Mouse (Mus musculus) left cerebral cortex, postnatal 36 days (tissue): ENCODE data around the gene Cd47. TPM values are rescaled to one million over a fixed set of nuclear protein-coding genes. Genes with fewer than 3 reads are reported as not detected.
A peak's percentile ranks its signal among the peaks of the same experiment; 100 is the strongest.

Experiments
- DNase-seq, 2 experiments: peaks; one replicate each; pipeline ENCODE4 v3.0.0; 2021 to 2022; ENCODE audit warnings: low spot score in 2 of 2, mixed read lengths in 1 of 2
- intact Hi-C: fragments of 180-260 bp; cut with DNase I; formaldehyde crosslinking; loops from one replicate; pipeline ENCODE4 v1.15.1; 2025
- total RNA-seq, 2 experiments: library from RNA; stranded (reverse); gene quantifications; 2 replicates each; pipeline ENCODE4 v1.2.3; 2021

Cd47 gene
- total RNA-seq, 2 experiments from 2014 or later = 234 to 245 TPM

DNA sequence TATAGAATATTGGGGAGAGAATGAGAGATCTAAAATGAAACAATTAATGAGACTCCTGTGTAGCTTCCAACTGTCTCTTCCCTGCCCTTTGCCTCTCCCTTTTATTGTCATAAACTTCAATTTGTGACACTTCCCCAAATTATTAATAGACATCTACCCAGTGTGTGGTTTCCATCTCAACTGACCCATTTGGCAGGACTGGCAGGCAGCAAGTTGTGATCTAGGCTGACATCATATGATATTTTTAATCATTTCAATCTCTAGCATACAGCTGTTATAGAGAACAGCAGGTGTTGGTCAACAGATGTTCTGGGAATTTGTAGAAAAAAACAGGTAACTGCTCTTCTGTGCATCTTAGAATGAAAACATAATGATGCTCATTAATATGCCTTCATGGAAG, 17.0 kb upstream of the Cd47 start:
- intact Hi-C loops = no loop called here
- no peak for DNase-seq

DNA sequence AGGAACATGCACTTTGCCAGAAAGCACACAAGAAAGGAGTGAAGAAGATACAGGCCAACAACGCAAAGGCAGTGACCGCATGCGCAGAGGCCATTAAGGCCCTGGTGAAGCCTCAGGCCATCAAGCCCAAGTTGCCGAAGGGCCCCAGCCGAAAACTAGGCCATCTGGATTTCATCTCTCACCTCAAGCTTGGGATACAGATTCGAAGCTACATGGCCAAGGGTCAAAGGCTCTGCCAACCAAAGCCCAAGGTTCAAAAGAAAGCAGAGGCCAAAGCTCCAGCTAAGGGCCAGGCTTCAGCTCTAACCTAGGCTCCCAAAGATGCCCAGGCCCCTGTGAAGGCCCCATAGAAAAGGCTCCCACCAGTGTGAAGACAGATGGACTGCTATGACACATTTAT, 14.2 kb upstream of the Cd47 start:
- DNase-seq = no peak
- intact Hi-C loops = no loop called here

DNA sequence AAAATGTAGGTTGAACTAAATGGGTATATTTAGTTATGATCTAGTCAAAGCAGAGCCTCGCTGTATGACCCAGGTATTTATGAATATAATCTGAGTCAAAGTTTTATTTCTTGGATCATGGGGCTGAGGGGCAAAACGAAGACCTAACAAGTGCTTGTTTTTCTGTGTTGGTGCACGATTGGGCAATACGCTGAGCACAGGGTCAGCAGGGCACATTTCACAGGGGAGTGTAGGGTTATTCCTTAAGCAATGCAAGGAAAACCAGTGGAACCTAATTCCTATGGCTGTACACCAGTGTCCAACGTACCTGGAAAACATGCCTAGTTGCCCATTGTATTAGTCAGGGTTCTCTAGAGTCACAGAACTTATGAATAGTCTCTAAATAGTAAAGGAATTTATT, 12.6 kb upstream of the Cd47 start:
- DNase-seq = no peak
- intact Hi-C loops = no loop called here

DNA sequence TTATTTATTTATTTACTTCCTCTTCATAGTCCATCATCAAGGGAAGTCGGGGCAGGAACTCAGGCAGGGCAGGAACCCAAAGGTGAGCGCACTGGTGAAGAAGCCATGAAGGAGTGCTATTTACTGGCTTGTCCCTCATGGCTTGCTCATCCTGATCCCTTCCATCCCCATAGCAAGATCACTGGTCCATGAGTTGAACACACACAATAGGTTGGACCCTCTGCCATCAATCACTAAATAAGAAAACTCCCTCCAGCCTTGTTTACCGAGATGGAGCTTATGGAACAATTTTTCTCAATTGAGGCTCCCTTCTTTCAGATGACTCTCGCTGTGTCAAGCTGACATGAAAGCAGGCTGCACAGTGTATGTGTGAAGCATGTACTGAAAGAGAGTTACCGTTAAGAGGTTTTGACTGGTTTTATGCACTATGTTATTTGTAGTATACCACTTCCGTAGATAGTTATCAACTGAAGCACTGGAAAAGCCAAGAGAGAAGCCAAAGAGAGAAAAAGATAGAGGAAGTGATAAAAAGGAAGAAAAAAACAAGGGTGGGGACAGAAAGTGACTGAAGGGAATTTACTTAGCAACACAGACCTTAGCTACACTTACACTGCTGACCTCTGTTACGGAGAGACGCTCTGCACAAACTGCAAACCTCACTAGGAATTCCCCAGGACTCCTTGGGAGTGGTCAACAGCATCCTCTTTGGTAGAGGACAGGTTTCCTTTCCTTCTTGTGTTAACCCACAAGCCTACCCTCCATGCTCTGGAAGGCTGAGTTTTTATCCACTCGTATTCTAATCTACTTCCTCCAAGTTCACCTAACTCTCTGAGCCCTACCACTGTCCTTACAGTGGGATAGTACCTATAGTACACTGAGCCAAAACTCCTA, 9.5 kb upstream of the Cd47 start:
- no peak for DNase-seq
- intact Hi-C loops = no loop called here

DNA sequence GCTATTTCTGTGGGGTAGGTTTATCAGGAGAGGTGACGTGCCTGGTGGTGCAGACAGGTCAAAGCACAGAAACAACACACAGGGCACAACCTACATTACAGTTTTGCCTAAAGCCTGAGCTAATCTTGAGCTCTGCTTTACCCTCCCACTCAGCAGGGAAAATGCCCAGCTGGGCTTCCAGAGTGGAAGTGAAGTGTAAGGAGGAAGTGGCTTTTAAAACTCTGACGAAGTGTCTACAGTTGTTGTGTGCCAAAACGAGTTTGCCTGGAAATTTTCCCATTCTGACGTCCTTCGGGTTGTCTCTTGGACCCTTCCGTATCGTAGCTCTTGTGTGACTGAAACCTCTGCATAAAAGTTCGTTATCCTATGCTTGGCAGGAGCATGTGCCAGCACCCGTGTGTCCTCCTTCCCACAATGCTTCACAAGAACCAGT, 7.9 kb upstream of the Cd47 start:
- intact Hi-C loops = no loop called here
- DNase-seq = no peak

DNA sequence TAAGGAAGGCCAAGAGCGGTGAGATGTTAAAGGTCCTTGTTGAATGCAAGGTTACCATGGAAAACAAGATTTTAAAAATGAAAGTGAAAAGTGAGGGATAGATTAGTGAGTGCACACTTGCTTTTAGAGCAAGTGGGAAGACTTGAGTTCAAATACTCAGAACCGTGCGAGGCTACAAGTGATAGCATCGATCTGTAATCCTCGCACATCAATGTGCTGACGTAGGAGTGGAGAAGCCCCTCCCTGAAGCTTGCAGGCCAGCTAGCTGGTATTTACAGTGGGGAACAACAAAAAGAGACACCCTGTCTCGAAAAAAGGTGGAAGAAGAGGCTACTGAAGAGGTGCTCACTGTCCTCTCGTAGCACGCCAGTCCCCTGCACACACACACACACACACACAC, 6.7 kb upstream of the Cd47 start:
- intact Hi-C loops = no loop called here
- no peak for DNase-seq

DNA sequence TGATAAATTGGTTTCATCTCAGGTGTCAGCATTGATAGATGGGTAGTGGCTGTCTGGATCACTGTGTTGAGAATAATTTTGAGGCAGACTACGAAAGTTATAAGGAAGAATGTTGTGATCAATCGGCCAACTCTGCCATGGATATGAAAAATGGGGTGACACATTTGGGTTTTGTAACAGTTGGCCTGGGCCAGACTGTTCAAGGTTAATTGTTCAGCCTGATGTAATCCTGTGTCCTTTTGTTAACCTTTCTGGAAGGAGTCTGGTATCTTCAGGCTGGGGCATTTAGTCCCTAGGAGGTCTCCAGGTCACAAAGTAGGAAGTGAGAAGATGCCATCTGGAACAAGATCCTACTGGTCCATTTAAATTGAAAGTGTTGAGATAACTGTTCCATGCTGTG, 4.1 kb upstream of the Cd47 start:
- DNase-seq = no peak
- intact Hi-C loops = no loop called here

DNA sequence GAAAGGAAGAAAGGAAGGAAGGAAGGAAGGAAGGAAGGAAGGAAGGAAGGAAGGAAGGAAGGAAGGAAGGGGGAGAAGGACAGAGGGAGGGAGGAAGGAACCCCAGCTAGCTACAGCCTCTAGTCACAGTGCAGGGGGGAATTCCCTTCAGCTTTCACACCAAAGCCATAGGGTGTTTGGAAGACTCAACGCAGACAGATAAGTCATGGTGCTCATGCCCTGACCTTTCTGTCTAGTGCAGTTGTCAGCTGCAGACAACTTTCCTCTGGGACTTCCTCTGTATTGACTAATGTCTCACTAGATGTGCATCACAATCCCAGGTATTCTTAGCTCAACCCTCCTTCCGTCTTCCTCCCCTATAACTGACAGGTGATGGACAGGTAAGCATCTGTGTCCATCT, 3.4 kb upstream of the Cd47 start:
- no peak for DNase-seq
- intact Hi-C loops = no loop called here

DNA sequence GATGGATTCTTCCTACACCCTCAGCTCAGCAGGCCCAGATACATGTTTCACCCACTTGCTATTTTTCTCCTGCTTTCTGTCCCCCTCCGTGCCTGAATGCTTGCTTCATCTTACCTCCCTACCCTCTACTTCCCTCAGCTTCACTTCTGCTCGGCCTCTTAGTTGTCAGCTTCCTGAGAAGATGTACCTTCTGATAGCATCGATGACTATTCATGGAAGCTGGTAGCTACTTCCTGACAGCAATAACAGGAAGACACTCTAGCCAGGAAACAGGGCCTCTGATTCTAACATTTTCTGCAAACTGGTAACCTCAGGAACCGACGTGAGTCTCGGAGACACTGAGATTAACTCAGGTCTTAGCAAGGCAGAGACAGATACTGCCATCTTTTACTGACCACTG, 1.5 kb upstream of the Cd47 start:
- intact Hi-C loops = no loop called here
- no peak for DNase-seq

DNA sequence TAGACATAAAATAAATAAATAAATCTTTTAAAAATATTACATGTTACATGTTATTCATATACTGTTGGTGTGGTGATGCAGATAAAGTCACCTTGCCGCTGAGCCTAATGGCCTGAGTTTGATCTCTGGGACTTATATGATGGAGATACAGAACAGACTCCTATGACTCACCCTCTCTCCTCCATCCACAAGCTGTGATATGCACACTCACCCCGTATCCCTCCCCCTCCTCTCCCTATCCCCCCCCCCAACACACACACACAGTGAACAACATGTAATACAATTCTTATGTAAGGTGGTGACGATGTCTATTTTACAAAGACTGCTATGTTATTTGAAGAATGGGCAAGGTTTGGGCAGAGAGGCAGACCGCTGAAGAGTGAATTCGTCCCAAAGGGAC, 663 bp downstream of the Cd47 start:
- intact Hi-C loops = no loop called here

DNA sequence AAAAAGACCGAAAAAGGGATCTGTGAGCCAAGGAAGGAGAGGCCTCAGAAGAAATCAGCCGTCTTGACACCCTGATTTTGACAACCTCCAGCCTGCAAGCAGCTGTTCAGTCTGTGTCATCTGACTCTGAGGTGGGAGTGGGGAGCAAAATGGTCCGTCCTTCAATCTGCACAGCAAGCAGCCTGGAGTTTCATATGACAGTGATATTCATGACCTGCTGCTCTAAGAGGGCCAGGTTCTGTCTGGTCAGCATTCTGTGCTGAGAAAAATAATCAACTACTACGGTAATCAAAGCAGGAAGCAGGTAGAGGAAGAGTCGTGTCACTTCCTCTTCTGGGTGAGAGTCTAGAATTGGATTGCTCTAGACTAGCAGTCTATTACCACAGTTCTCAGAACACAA, 1.1 kb downstream of the Cd47 start:
- intact Hi-C loops = no loop called here
- DNase-seq = no peak

More for the DNA sequence above, 663 bp downstream of the Cd47 start:
- DNase-seq = no peak

DNA sequence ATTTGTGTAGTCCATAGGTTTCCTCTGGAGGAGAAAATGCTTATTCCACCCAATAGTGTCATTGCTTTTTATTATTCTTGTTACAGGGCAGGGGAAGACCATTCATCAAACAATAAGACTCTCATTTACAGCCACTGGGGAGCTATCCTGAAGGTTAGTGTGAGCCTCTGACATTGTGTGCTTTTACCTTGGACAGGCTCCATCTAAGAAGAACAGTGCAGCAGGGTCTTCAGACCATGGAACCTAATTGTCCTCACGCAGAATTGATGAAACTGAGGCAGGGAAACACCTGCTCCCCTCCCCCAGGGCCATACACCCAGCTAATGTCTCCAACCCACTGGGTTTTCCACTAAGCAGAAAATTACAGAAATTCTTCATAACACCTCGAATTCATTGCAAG, 2.7 kb downstream of the Cd47 start:
- intact Hi-C loops = no loop called here

DNA sequence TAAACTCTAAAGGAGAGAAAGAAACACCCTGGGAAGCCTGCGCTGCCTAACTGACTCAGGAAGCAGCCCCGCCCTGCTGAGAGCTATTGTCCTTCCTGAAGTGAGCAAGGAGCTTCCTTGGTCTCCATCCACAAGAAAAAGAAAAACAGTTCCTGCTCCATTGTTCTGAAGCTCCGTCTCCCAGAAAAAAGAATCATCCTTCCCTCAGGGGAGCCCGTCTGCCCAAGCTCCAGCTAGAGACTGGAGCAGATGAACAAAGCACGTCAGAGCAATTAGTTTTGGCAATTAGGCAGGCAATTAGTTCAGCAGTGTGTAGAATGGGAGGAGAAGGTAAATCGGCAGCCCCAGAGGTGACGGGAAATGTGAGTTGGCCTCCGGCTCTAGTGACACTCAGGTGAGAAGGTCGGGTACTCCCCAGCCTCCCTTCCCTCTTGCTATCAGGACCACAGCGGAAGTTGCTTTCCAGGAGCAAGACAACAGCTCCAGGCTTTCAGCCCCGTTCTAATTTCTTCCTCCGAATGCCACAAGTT, 3.7 kb downstream of the Cd47 start:
- intact Hi-C loops = no loop called here
- DNase-seq = no peak

More for the DNA sequence above, 2.7 kb downstream of the Cd47 start:
- DNase-seq = no peak

DNA sequence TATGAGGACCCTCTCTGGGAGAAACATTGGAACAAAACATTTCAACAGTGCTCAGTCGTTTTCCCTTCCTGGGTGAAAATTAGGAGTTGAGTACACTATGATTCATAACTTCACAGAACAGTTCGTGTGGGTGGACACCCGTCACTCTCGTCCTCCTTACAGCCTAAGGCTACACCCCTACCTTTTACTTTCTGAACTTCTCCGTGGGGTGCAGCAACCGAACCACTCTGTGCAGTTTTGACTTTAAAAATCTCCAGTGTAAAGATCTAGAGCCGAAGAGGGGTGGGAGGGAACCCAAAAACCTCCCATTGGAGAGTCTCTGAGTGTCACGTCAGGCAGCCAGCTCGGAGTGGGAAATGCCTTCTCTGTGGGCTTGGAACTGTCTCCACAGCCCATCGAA, 6.6 kb downstream of the Cd47 start:
- DNase-seq = no peak
- intact Hi-C loops = no loop called here

DNA sequence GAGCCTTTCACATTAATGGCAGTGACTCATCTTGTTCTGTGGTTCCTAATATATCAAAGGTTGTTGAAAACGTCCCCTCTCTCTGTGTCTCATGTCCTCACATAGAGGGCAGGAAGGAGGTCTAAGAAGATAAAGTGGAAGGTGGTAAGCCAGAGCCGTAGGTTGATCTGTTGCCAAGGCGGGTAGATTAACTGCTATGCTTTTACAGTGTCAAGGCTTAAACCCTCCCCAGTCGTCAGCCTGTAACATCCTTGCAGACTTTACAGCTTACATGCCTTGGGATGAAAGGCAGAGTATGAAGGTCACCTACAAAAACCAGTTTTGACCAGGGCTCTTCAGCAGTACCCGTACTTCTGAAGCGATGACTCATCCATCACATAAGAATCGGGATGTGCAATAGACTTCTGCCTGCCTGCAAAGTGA, 7.1 kb downstream of the Cd47 start:
- no peak for DNase-seq
- intact Hi-C loops = no loop called here

DNA sequence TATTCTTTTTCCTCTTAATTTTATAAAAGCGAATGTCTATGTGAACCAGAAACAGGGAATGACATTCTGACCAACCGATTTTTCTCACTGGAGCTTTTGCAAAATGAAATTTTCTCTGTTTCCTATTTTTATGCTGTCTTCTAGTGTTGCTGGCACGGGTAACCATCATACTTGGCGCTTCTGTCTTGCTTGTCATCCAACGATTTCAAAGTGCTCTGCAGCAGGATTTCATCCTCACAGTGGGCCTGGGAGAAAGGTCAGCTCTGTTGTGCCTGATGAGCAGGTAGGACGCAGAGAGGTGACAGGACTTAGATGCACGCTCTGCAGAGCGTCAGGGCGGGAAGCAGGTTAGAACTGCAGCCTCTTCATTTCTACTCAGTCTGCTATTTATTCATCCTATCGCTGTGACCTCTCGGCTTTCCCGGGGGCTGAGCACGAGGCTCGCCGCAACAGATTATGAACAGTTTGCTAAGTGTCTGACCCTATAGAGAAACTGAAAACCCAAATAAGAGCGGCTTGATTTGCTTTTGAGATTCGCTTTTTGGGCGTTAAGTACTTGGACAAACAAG, 7.6 kb downstream of the Cd47 start:
- intact Hi-C loops = no loop called here
- peak; percentile 21 to 26 for DNase-seq

DNA sequence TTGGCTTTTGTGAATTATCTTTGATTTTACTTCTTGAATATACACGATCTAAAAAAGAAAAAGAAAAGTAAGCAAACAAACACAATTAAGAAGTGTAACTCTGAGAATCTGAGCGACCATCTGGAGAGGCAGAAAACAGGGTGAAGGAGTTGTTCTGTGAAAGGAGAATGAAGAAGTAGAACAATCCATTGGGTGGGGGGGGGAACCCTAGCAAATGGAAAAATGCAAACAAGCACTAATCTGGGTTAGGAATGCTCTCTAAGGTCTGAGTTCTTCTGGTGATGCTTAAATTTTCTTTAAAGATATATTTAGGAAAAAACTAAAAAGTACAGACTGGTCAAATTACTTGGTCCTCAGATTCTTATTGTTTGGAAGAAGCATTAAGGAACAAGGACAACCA, 11.6 kb downstream of the Cd47 start:
- intact Hi-C loops = no loop called here
- no peak for DNase-seq

DNA sequence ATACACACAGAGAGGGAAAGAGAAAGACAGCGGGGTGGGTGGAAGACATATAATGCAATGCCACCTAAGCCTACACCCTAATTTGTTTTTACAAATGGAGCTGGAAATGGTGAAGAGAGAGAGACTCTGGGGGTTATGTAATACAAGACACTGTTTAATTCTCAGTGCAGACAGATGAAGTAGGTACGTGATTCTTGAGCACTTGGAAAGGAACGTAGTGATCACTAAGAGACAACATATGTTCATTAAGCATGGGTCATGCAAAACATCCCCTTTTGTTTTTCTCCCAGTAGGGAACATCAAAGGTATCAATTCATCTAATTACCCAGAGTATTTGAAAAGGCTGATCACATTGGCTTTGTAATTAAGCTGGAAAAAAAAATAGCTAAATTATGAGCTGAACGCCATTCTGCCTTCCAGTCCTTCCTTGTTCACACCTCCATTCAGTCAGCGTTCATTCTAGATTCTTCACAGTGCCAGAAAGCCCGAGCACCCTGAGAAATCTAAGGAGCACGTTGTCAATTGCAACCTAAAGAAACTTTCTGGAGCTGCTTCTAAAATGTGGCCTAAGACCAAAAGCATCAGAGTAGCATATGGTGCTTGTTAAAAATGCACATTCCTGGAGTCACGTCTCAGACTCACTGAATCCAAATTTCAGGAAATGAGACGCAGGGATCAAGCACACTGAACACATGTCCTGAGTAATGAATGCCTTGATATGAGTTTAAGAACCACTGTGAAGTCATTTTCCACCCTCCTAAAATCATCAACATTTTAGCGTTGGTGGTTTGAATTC, 12.7 kb downstream of the Cd47 start:
- intact Hi-C loops = no loop called here
- no peak for DNase-seq

DNA sequence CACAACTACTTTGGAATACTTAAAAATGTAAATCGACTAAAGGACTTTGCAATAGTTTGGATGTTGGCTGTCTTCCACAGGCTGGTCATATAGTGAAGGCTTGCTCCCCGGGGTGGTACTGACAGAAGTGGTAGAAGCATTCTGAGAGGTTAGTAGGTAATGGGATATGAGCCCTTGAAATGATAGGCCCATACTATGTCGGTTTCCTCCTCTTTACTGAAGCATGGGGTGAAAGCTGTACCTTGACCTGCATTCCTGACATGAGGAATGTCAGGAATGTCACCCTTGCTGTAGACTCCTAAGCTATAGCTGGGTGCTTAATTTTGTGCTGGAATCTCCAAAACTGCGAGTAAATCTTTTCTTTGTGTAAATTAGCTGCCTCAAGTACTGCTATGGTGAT, 14.1 kb downstream of the Cd47 start:
- intact Hi-C loops = no loop called here
- DNase-seq = no peak

DNA sequence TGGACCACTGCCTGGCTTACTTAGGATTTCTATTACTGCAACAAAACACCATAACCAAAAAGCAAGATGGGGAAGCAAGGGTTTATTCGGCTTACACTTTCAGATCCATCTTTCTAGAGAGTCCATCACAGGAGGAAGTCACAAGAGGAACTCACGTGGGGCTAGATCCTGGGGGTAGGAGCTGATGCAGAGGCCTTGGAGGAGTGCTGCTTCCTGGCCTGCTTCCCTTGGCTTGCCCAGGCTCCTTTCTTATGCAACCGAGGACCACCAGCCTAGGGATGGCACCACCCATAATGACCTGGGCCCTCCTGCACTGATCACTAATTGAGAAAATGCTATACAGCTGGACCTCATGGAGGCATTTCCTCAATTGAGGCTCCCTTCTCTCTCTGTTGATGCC, 16.6 kb downstream of the Cd47 start:
- no peak for DNase-seq
- intact Hi-C loops = no loop called here
